Mouse (Mus musculus) liver, adult (tissue): ENCODE data around the gene Creb5.

Experiments used
- GATA4 ChIP-seq: IDR thresholded peaks from 2 replicates; pipeline ENCODE4 v1.6.1; 2014; ENCODE audit warnings: mild to moderate bottlenecking, low read length; ENCODE audit not compliant: insufficient replicate concordance

Creb5 gene

GRCm38 (mm10) chr6:53530742-53531141 lies 243.7 kb downstream of the Creb5 start:
- no peak for TF ChIP-seq GATA4

- no peak for TF ChIP-seq GATA4
These were observed 244.4 kb downstream of the Creb5 start for GRCm38 (mm10) chr6:53531461-53531860.

- no peak for TF ChIP-seq GATA4
These were observed 250.5 kb downstream of the Creb5 start for GRCm38 (mm10) chr6:53537530-53537929.

GRCm38 (mm10) chr6:53541798-53542197 lies 254.7 kb downstream of the Creb5 start:
- no peak for TF ChIP-seq GATA4

GRCm38 (mm10) chr6:53545483-53545900 lies 258.4 kb downstream of the Creb5 start:
- no peak for TF ChIP-seq GATA4

- no peak for TF ChIP-seq GATA4
These were observed 258.9 kb downstream of the Creb5 start for GRCm38 (mm10) chr6:53545989-53546388.

- no peak for TF ChIP-seq GATA4
These were observed 261.2 kb downstream of the Creb5 start for GRCm38 (mm10) chr6:53548236-53548635.

- no peak for TF ChIP-seq GATA4
These were observed 262.3 kb downstream of the Creb5 start for GRCm38 (mm10) chr6:53549409-53549808.

GRCm38 (mm10) chr6:53556050-53556449 lies 269.0 kb downstream of the Creb5 start:
- TF ChIP-seq GATA4: no peak

GRCm38 (mm10) chr6:53560928-53561327 lies 273.9 kb downstream of the Creb5 start:
- TF ChIP-seq GATA4: no peak

- no peak for TF ChIP-seq GATA4
These were observed 275.5 kb downstream of the Creb5 start for GRCm38 (mm10) chr6:53562586-53562985.

- TF ChIP-seq GATA4: no peak
These were observed 276.6 kb downstream of the Creb5 start for GRCm38 (mm10) chr6:53563546-53564185.

- no peak for TF ChIP-seq GATA4
These were observed 282.4 kb downstream of the Creb5 start for GRCm38 (mm10) chr6:53569436-53569835.

- TF ChIP-seq GATA4: no peak
These were observed 283.8 kb downstream of the Creb5 start for GRCm38 (mm10) chr6:53570906-53571305.

- TF ChIP-seq GATA4: no peak
These were observed 284.6 kb downstream of the Creb5 start for GRCm38 (mm10) chr6:53571571-53572122.

- TF ChIP-seq GATA4: no peak
These were observed 285.4 kb downstream of the Creb5 start for GRCm38 (mm10) chr6:53572456-53572855.
